Mouse (Mus musculus) thymus, adult 2 months (tissue): ENCODE measurements around the gene Pigk.

ENCODE experiments used
- CTCF ChIP-seq: fragments of 200-500 bp; IDR thresholded peaks from 2 replicates; pipeline ENCODE4 v1.5.1; 2012; ENCODE audit warnings: mild to moderate bottlenecking, control low read depth, low read length, moderate library complexity, borderline replicate concordance; ENCODE audit not compliant: control insufficient read depth, poor library complexity, insufficient read depth; ENCODE audit errors: extremely low read depth
- POLR2A ChIP-seq: fragments of 200-500 bp; IDR thresholded peaks from 2 replicates; pipeline ENCODE4 v1.6.1; 2012; ENCODE audit warnings: mild to moderate bottlenecking, low read length, control low read depth, moderate library complexity; ENCODE audit not compliant: control insufficient read depth, poor library complexity, insufficient read depth; ENCODE audit errors: extremely low read depth

- TF ChIP-seq POLR2A (no peak), CTCF (no peak)
Measured at GRCm38 (mm10) chr3:152705826-152706225, 8.1 kb upstream of the Pigk start.
